Mouse (Mus musculus) hindbrain, embryonic 13.5 days (tissue): Measurements from ENCODE around the gene Bdh2. TPM values are rescaled to one million over a fixed set of nuclear protein-coding genes. Genes with fewer than 3 reads are reported as not detected.

Experiments
- ATAC-seq: fragments of 200-750 bp; cut with Nextera tagmentation; 2 replicates; pipeline ENCODE4 v1.8.0; 2017; ENCODE audit warnings: moderate TSS enrichment; ENCODE audit not compliant: low FRiP score
- H3K27ac ChIP-seq: fragments of 300-500 bp; sonication (generic); 2 replicates; pipeline ENCODE4 v1.5.1; 2015; ENCODE audit warnings: inconsistent platforms, mild to moderate bottlenecking, moderate library complexity
- H3K27me3 ChIP-seq: fragments of 300-500 bp; sonication (generic); 2 replicates; pipeline ENCODE4 v1.6.1; 2015; ENCODE audit warnings: mild to moderate bottlenecking, inconsistent platforms
- H3K36me3 ChIP-seq: fragments of 300-500 bp; sonication (generic); 2 replicates; pipeline ENCODE4 v1.6.1; 2015; ENCODE audit warnings: mild to moderate bottlenecking, inconsistent platforms
- H3K4me1 ChIP-seq: fragments of 300-500 bp; sonication (generic); replicated peaks from 2 replicates; pipeline ENCODE4 v1.6.1; 2015; ENCODE audit warnings: inconsistent platforms
- H3K4me2 ChIP-seq: fragments of 300-500 bp; sonication (generic); 2 replicates; pipeline ENCODE4 v1.6.1; 2015; ENCODE audit warnings: inconsistent platforms, mild to moderate bottlenecking, moderate library complexity
- H3K4me3 ChIP-seq: fragments of 300-500 bp; sonication (generic); 2 replicates; pipeline ENCODE4 v1.5.1; 2015; ENCODE audit warnings: mild to moderate bottlenecking, inconsistent platforms
- H3K9ac ChIP-seq: fragments of 300-500 bp; sonication (generic); 2 replicates; pipeline ENCODE4 v1.6.1; 2015; ENCODE audit warnings: mild to moderate bottlenecking, inconsistent platforms
- H3K9me3 ChIP-seq: fragments of 300-500 bp; sonication (generic); 2 replicates; pipeline ENCODE4 v1.6.1; 2016; ENCODE audit warnings: inconsistent platforms
- WGBS: fragments of 180-500 bp; shearing (Covaris S2); methylation state at CpG from one replicate; pipeline ENCODE4 v1.1.7; 2015; 5-methylcytosine and 5-hydroxymethylcytosine counted together
- polyA plus RNA-seq: library from polyadenylated mRNA; unstranded; fragments of >200 nt; fragmentation: Nextera tagmentation; extraction: Ambion mirVana; gene quantifications from 2 replicates; pipeline ENCODE4 v1.2.1, GENCODE M21; 2015

Gene Bdh2
- polyA plus RNA-seq, 1 experiment from 2014 or later = 5.8 TPM

GRCm38 (mm10) chr3:135273047-135273446, 8.0 kb upstream of the Bdh2 start:
- H3K9ac ChIP-seq = no peak overlapping the region
- ATAC-seq = no peak
- H3K9me3 ChIP-seq = no peaks in the 10 kb centered on the region
- no peak overlapping the region for H3K4me3 ChIP-seq
- no peaks in the 10 kb centered on the region for H3K27me3 ChIP-seq
- H3K36me3 ChIP-seq = no peaks in the 10 kb centered on the region
- WGBS = 93% methylated on average over 13 of the region's 13 CpGs
- H3K4me2 ChIP-seq = no peak overlapping the region
- no peak overlapping the region for H3K27ac ChIP-seq
- H3K4me1 ChIP-seq = no peaks in the 10 kb centered on the region

- 76% methylated on average over 4 of the region's 4 CpGs for WGBS
- ATAC-seq = no peak
- Histone ChIP-seq H3K4me3 (no peak overlapping the region), H3K4me2 (no peak overlapping the region), H3K4me1 (peaks cover 6% of the 10 kb centered on the region; the same call in 1 of the 2 replicates), H3K9me3 (no peaks in the 10 kb centered on the region), H3K27me3 (no peaks in the 10 kb centered on the region), H3K27ac (no peak overlapping the region), H3K9ac (peak overlapping the region; percentile 47; the same call in 1 of the 2 replicates), H3K36me3 (no peaks in the 10 kb centered on the region)
Observed at GRCm38 (mm10) chr3:135280160-135280559, 861 bp upstream of the Bdh2 start.

- Histone ChIP-seq H3K36me3 (no peaks in the 10 kb centered on the region), H3K4me1 (peaks cover 6% of the 10 kb centered on the region; the same call in 1 of the 2 replicates), H3K9me3 (no peaks in the 10 kb centered on the region), H3K27me3 (no peaks in the 10 kb centered on the region), H3K4me3 (no peak overlapping the region), H3K9ac (no peak overlapping the region), H3K4me2 (no peak overlapping the region), H3K27ac (no peak overlapping the region)
- WGBS = 87% methylated on average over 8 of the region's 8 CpGs
- ATAC-seq = no peak
Observed at GRCm38 (mm10) chr3:135281701-135282100, 680 bp downstream of the Bdh2 start.

GRCm38 (mm10) chr3:135285256-135285655, 4.2 kb downstream of the Bdh2 start:
- Histone ChIP-seq H3K9ac (no peak overlapping the region), H3K27ac (no peak overlapping the region), H3K4me3 (no peak overlapping the region), H3K4me2 (no peak overlapping the region), H3K36me3 (no peaks in the 10 kb centered on the region), H3K27me3 (no peaks in the 10 kb centered on the region), H3K4me1 (peaks cover 6% of the 10 kb centered on the region; the same call in 1 of the 2 replicates), H3K9me3 (no peaks in the 10 kb centered on the region)
- WGBS = 91% methylated on average over 11 of the region's 11 CpGs
- ATAC-seq = no peak

- Histone ChIP-seq H3K27ac (no peak overlapping the region), H3K9ac (no peak overlapping the region), H3K4me1 (peaks cover under 1% of the 10 kb centered on the region; the same call in 1 of the 2 replicates), H3K4me2 (no peak overlapping the region), H3K36me3 (no peaks in the 10 kb centered on the region), H3K4me3 (no peak overlapping the region), H3K9me3 (no peaks in the 10 kb centered on the region), H3K27me3 (no peaks in the 10 kb centered on the region)
- 83% methylated on average over 3 of the region's 3 CpGs for WGBS
- no peak for ATAC-seq
Observed at GRCm38 (mm10) chr3:135285807-135286206, 4.8 kb downstream of the Bdh2 start.

- Histone ChIP-seq H3K9me3 (no peaks in the 10 kb centered on the region), H3K4me3 (no peak overlapping the region), H3K27me3 (no peaks in the 10 kb centered on the region), H3K27ac (no peak overlapping the region), H3K9ac (no peak overlapping the region), H3K36me3 (no peaks in the 10 kb centered on the region), H3K4me2 (no peak overlapping the region), H3K4me1 (no peaks in the 10 kb centered on the region)
- WGBS = 90% methylated on average over 8 of the region's 8 CpGs
- ATAC-seq = no peak
Observed at GRCm38 (mm10) chr3:135288138-135288750, 7.2 kb downstream of the Bdh2 start.

GRCm38 (mm10) chr3:135289148-135289547, 8.1 kb downstream of the Bdh2 start:
- Histone ChIP-seq H3K27me3 (no peaks in the 10 kb centered on the region), H3K4me3 (no peak overlapping the region), H3K36me3 (no peaks in the 10 kb centered on the region), H3K9ac (no peak overlapping the region), H3K4me1 (peaks cover 3% of the 10 kb centered on the region; the same call in 1 of the 2 replicates), H3K27ac (no peak overlapping the region), H3K9me3 (no peaks in the 10 kb centered on the region), H3K4me2 (no peak overlapping the region)
- 92% methylated on average over 1 of the region's 1 CpGs for WGBS
- ATAC-seq = no peak

GRCm38 (mm10) chr3:135290249-135290894, 9.4 kb downstream of the Bdh2 start:
- Histone ChIP-seq H3K4me2 (no peak overlapping the region), H3K4me3 (no peak overlapping the region), H3K9ac (no peak overlapping the region), H3K36me3 (no peaks in the 10 kb centered on the region), H3K27ac (no peak overlapping the region), H3K4me1 (peaks cover 3% of the 10 kb centered on the region; the same call in 1 of the 2 replicates), H3K27me3 (no peaks in the 10 kb centered on the region), H3K9me3 (no peaks in the 10 kb centered on the region)
- ATAC-seq = peak; percentile 83
- WGBS = 100% methylated on average over 5 of the region's 7 CpGs

- ATAC-seq = peak; percentile 6; the same call in 1 of the 2 replicates
- Histone ChIP-seq H3K27ac (no peak overlapping the region), H3K4me3 (no peak overlapping the region), H3K9ac (no peak overlapping the region), H3K4me1 (peaks cover 3% of the 10 kb centered on the region; the same call in 1 of the 2 replicates), H3K9me3 (no peaks in the 10 kb centered on the region), H3K27me3 (no peaks in the 10 kb centered on the region), H3K4me2 (no peak overlapping the region), H3K36me3 (no peaks in the 10 kb centered on the region)
- WGBS = 53% methylated on average over 7 of the region's 7 CpGs
Observed at GRCm38 (mm10) chr3:135293703-135294102, 12.7 kb downstream of the Bdh2 start.

GRCm38 (mm10) chr3:135295559-135295958, 14.5 kb downstream of the Bdh2 start:
- H3K4me3 ChIP-seq = no peak overlapping the region
- no peak for ATAC-seq
- no peak overlapping the region for H3K27ac ChIP-seq
- H3K9ac ChIP-seq = no peak overlapping the region
- peaks cover 3% of the 10 kb centered on the region; the same call in 1 of the 2 replicates for H3K4me1 ChIP-seq
- H3K36me3 ChIP-seq = no peaks in the 10 kb centered on the region
- H3K27me3 ChIP-seq = no peaks in the 10 kb centered on the region
- H3K9me3 ChIP-seq = no peaks in the 10 kb centered on the region
- no peak overlapping the region for H3K4me2 ChIP-seq
- WGBS = 90% methylated on average over 1 of the region's 1 CpGs

- H3K9ac ChIP-seq = no peak overlapping the region
- H3K4me1 ChIP-seq = peaks cover 3% of the 10 kb centered on the region; the same call in 1 of the 2 replicates
- H3K27me3 ChIP-seq = no peaks in the 10 kb centered on the region
- H3K27ac ChIP-seq = no peak overlapping the region
- ATAC-seq = no peak
- no peak overlapping the region for H3K4me3 ChIP-seq
- no peaks in the 10 kb centered on the region for H3K36me3 ChIP-seq
- H3K4me2 ChIP-seq = no peak overlapping the region
- no peaks in the 10 kb centered on the region for H3K9me3 ChIP-seq
- WGBS = 89% methylated on average over 3 of the region's 3 CpGs
Observed at GRCm38 (mm10) chr3:135298560-135298959, 17.5 kb downstream of the Bdh2 start.

- 51% methylated on average over 6 of the region's 6 CpGs for WGBS
- Histone ChIP-seq H3K9me3 (no peaks in the 10 kb centered on the region), H3K4me1 (peaks cover 9% of the 10 kb centered on the region; the same call in 1 of the 2 replicates), H3K4me3 (no peak overlapping the region), H3K36me3 (no peaks in the 10 kb centered on the region), H3K27ac (no peak overlapping the region), H3K27me3 (no peaks in the 10 kb centered on the region), H3K9ac (no peak overlapping the region), H3K4me2 (no peak overlapping the region)
- ATAC-seq = no peak
Observed at GRCm38 (mm10) chr3:135300081-135300480, 19.1 kb downstream of the Bdh2 start.

GRCm38 (mm10) chr3:135304060-135304459, 23.0 kb downstream of the Bdh2 start:
- Histone ChIP-seq H3K4me1 (peaks cover 19% of the 10 kb centered on the region), H3K36me3 (no peaks in the 10 kb centered on the region), H3K27ac (no peak overlapping the region), H3K27me3 (peaks cover 10% of the 10 kb centered on the region; the same call in 1 of the 2 replicates), H3K4me3 (no peak overlapping the region), H3K4me2 (no peak overlapping the region), H3K9me3 (no peaks in the 10 kb centered on the region), H3K9ac (no peak overlapping the region)
- ATAC-seq = no peak
- WGBS = 10% methylated on average over 6 of the region's 6 CpGs
